Mouse (Mus musculus): ENCODE measurements at regions not wholly inside any gene's neighbourhood (a gene's known extent, or its start where the extent isn't known, plus 50 kb on each side); places are given as distances from the start of the nearest gene placed in this dataset.

DNA sequence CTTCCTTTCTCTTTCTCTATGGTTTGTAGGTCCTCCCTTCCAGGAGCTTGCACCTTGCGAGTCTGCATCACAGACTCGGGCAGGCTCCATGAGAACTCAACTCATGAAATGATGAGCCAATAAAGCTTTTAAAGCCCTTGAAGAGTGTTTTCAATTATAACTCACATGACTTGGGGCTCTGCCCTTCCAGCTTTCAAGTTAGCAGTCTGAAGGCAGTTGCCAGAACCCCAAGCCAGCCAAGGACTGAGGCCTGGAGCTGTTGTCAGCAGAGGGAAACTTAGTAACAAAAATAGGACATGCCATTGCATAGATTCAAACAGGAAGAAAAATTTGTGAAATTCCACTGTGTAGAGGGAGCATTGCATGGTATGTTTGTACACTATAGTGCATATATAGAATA, 169.3 kb downstream of the Mex3b start:
- WGBS: 88% methylated on average over 2 of the region's 2 CpGs
- no peak for DNase-seq (ENCODE audit: low spot score)
- Histone ChIP-seq H3K36me3 (no peaks in the 10 kb centered on the region), H3K9me3 (no peaks in the 10 kb centered on the region), H3K27me3 (ENCODE audit: insufficient read depth, poor library complexity, severe bottlenecking) (no peaks in the 10 kb centered on the region), H3K27ac (no peak overlapping the region), H3K4me3 (no peak overlapping the region), H3K4me1 (peaks cover 4% of the 10 kb centered on the region; the same call in 1 of the 2 replicates)

DNA sequence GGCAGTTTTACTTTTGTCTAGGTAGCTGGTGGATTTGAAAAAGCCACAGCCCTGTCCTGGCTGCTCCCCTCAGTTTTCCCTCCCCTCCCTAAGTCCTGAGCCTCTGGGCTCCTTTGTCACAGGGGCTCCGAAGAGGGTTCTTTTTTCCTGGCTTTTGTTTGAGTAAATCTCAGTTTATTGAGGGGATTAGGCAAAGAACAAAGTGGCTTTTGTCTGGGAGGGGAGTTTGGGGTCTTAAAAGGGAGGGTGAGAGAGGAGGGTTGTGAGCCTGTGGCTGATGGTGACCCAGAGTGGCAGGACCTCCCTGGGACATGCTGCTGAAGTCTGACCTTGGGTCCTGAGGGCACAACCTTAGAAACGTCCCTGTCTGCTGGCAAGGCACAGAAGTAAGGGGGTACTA, 170.0 kb downstream of the Mex3b start:
- 9% methylated on average over 2 of the region's 2 CpGs for WGBS
- Histone ChIP-seq H3K36me3 (no peaks in the 10 kb centered on the region), H3K9me3 (no peaks in the 10 kb centered on the region), H3K27me3 (ENCODE audit: insufficient read depth, poor library complexity, severe bottlenecking) (no peaks in the 10 kb centered on the region), H3K4me1 (0 out of 2 replicates have a peak, but pooled peaks cover under 1% of the 10 kb centered on the region), H3K4me3 (no peak overlapping the region), H3K27ac (no peak overlapping the region)
- no peak for DNase-seq (ENCODE audit: low spot score)

DNA sequence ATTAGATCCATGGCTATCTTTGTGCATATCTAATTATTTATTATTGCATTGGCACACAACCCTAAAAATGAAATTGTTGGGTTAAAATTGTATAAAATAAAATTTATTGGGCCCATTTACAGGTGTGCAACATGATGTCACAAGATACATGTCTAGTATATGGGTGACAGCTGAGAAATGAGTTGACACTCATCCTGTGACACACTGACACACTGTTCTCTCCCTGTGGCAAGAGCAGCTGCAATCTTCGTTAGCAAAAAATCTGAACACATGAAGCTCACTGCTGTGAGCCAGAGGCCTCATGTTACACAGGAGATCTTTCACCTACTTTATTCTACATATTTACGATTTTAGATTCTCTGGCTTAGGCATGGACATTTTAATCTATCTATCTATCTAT, 170.6 kb downstream of the Mex3b start:
- H3K27me3 ChIP-seq (ENCODE audit: insufficient read depth, poor library complexity, severe bottlenecking): no peaks in the 10 kb centered on the region
- H3K36me3 ChIP-seq: no peaks in the 10 kb centered on the region
- DNase-seq (ENCODE audit: low spot score): no peak
- no peaks in the 10 kb centered on the region for H3K4me1 ChIP-seq
- H3K4me3 ChIP-seq: no peak overlapping the region
- no peak overlapping the region for H3K27ac ChIP-seq
- no peaks in the 10 kb centered on the region for H3K9me3 ChIP-seq
- 68% methylated on average over 2 of the region's 2 CpGs for whole genome bisulfite sequencing

DNA sequence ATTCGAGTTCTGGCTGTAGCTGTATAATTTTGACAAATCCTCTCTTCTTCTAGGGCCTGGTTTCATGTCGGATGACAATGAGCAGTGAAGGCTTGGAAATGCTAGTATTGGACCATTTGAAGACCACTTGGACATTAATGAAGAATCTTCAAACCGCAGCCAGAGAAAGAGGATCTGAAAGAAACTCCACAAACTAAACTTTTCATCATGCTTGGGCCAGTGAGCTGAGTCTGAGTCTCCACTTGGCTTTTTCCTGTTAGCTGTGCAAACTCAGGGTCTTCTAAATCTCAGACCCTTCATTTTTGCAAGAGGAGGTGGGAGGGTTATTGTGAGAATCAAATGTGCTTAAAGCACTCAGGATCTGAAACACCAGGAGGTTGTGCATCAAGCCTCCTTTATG, 176.6 kb downstream of the Mex3b start:
- Histone ChIP-seq H3K36me3 (no peaks in the 10 kb centered on the region), H3K4me3 (no peak overlapping the region), H3K27ac (no peak overlapping the region), H3K9me3 (no peaks in the 10 kb centered on the region), H3K4me1 (no peaks in the 10 kb centered on the region), H3K27me3 (ENCODE audit: insufficient read depth, poor library complexity, severe bottlenecking) (no peaks in the 10 kb centered on the region)
- DNase-seq (ENCODE audit: low spot score): no peak
- 83% methylated on average over 3 of the region's 3 CpGs for WGBS

DNA sequence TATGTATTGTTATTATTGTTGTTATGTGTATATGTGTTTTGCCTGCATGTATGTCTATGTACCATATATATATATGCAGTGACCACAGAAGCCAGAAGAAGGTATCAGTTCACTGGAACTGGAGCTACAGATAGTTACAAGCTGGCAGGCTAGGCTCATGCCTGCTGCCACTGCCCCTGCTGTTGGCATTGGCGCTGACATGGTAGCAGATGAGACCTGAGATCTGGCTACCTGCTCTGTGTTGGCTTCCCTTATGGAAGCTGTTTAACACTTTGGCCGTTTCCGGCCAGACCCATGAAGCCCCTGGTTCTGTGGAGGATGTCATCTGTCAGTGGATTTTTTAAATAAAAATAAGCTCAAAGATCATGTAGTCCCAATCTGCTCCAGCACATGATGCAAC, 178.1 kb downstream of the Mex3b start:
- H3K4me1 ChIP-seq: no peaks in the 10 kb centered on the region
- no peak for DNase-seq (ENCODE audit: low spot score)
- 90% methylated on average over 3 of the region's 3 CpGs for WGBS
- H3K27ac ChIP-seq: no peak overlapping the region
- H3K4me3 ChIP-seq: no peak overlapping the region
- no peaks in the 10 kb centered on the region for H3K36me3 ChIP-seq
- H3K27me3 ChIP-seq (ENCODE audit: insufficient read depth, poor library complexity, severe bottlenecking): no peaks in the 10 kb centered on the region
- H3K9me3 ChIP-seq: no peaks in the 10 kb centered on the region

DNA sequence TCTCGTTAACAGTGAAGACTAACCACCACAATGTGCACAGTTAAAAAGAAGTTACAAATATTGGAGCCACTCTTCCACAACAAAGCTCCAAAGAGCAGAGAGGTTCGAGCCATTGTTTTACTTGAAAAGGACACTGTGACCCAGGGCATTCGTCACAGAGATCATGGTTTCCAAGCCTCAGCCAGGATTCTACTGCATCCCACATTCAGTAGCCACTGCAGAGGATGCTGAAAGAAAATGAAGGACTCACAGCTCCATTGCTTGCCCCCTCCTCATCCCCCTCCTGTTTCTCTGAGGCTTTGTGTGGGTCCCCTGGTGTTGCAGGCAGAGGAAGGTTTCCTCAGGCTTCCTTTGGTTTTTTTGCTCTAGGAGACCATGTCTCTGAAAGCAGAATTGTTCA, 182.9 kb downstream of the Mex3b start:
- H3K36me3 ChIP-seq: no peaks in the 10 kb centered on the region
- H3K27me3 ChIP-seq (ENCODE audit: insufficient read depth, poor library complexity, severe bottlenecking): no peaks in the 10 kb centered on the region
- 70% methylated on average over 3 of the region's 3 CpGs for WGBS
- no peak overlapping the region for H3K4me3 ChIP-seq
- H3K27ac ChIP-seq: no peak overlapping the region
- no peaks in the 10 kb centered on the region for H3K9me3 ChIP-seq
- H3K4me1 ChIP-seq: no peaks in the 10 kb centered on the region
- DNase-seq (ENCODE audit: low spot score): no peak

DNA sequence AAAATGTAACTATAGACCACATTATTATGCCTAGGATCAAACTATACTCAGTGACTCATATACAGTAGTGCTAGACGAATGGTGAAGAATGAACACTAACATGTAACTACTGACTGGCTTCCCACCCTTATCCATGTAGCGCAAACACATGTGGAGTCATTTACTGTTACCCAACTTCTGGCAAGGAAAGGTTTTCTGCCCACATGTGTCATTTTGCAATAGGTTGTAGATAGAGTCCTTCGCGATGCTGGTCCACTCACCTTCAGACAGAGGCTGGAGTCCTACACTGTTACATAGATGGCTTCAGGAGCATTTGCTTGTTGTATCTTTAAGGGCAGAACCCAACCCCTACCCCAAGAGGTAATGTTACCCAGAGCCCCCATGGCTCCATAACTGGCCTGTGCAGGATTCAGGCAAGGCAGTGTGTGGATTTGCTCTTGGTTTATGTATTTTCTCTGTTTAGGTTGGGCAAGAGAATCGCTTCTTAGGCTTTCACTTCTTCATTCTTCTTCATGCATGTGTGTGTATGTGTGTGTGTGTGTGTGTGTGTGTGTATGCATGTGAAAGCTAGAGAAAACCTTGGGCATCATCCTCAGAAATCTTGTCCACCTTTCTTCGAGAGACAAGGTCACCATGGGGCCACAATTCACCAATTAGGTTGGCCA, 183.8 kb downstream of the Mex3b start:
- Histone ChIP-seq H3K4me1 (0 out of 2 replicates have a peak, but pooled peaks cover under 1% of the 10 kb centered on the region), H3K9me3 (no peaks in the 10 kb centered on the region), H3K27ac (no peak overlapping the region), H3K4me3 (no peak overlapping the region), H3K27me3 (ENCODE audit: insufficient read depth, poor library complexity, severe bottlenecking) (no peaks in the 10 kb centered on the region), H3K36me3 (no peaks in the 10 kb centered on the region)
- DNase-seq (ENCODE audit: low spot score): peak; percentile 55
- WGBS: 92% methylated on average over 6 of the region's 6 CpGs

DNA sequence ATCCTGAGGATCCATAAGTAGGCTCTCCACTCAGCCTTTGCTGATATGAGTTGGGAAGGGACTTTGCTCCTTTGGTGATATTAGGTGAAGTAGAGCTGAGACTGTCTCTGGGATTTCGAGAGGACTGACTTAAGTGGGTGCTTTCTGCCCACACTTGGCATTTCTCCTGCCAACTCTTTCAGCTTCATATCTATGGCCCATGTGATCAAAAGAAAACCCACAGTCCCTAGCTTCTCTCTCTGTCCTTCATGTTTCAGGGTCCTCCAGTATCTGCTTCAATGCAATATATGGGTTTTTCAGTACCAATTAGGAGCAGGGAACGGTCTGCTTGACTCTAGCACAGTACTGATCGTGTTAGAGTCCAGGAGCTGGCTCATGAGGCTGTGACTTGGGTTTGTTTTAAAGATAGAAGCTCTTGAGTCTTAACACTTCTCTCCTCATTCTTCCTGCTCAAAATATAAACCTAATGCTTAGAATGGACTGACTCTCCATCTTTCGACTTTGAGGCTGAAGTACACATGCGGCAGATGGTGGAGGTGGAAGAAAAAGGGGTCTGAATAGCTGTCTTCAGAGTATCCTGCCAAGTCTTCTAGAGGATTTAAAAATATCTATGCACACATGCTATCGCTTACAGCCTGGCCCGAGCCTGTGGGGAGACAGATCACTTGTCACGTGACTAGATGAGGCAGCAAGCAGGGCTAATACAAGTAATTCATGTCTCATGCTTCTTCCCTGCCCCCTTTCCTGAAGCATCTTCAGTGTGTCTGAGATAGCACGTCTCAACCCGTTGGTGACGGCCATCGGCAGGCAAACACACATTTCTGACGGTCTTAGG, 189.2 kb downstream of the Mex3b start:
- H3K27ac ChIP-seq: no peak overlapping the region
- no peaks in the 10 kb centered on the region for H3K27me3 ChIP-seq (ENCODE audit: insufficient read depth, poor library complexity, severe bottlenecking)
- no peaks in the 10 kb centered on the region for H3K9me3 ChIP-seq
- no peaks in the 10 kb centered on the region for H3K36me3 ChIP-seq
- H3K4me1 ChIP-seq: peaks cover 16% of the 10 kb centered on the region; the same call in 1 of the 2 replicates
- WGBS: 73% methylated on average over 13 of the region's 13 CpGs
- DNase-seq (ENCODE audit: low spot score): peak; percentile 60
- H3K4me3 ChIP-seq: no peak overlapping the region

DNA sequence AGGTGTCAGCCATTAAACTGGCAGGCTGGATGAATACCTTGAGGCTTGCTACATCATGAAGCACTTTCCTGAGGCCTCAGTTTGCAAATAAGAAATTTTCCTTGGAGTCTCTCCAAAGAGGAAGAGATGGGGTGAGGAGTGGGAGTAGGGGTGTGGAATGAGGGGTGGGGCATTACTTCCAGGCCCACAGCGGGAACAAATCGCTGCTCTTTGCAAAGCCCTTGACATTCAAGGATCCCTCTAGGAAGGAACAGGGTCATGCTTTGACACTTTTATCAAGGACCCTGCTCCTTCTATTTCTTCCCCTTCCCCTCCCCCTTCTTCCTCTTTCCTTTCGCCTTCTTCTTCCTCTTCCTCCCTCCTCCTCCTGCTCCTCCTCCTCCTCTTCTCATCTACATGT, 193.2 kb downstream of the Mex3b start:
- peaks cover 16% of the 10 kb centered on the region; the same call in 1 of the 2 replicates for H3K4me1 ChIP-seq
- H3K4me3 ChIP-seq: no peak overlapping the region
- WGBS: 53% methylated on average over 3 of the region's 3 CpGs
- no peaks in the 10 kb centered on the region for H3K9me3 ChIP-seq
- no peak overlapping the region for H3K27ac ChIP-seq
- no peaks in the 10 kb centered on the region for H3K27me3 ChIP-seq (ENCODE audit: insufficient read depth, poor library complexity, severe bottlenecking)
- no peak for DNase-seq (ENCODE audit: low spot score)
- H3K36me3 ChIP-seq: no peaks in the 10 kb centered on the region

DNA sequence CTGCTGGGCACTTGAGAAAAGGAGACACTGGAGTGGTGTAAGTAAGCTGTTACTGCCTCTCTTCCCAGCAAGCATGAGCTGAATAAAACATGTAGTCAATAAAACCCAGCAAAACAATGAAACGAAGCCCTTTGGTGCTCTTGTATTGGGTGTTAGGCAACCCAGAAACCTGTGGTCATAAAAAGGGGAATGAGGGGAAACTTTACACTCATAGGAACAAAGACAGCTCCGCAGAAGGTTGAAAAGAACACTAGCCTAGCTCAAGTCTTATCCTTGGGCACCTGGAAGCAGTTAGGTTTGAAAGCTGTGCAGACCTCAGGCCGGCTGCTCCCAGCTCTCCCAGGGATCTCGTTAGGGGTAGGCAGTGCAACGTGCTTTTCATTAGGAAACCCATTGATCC, 193.6 kb downstream of the Mex3b start:
- 55% methylated on average over 5 of the region's 5 CpGs for WGBS
- H3K4me3 ChIP-seq: no peak overlapping the region
- no peaks in the 10 kb centered on the region for H3K27me3 ChIP-seq (ENCODE audit: insufficient read depth, poor library complexity, severe bottlenecking)
- H3K27ac ChIP-seq: no peak overlapping the region
- peaks cover 16% of the 10 kb centered on the region; the same call in 1 of the 2 replicates for H3K4me1 ChIP-seq
- H3K9me3 ChIP-seq: no peaks in the 10 kb centered on the region
- H3K36me3 ChIP-seq: no peaks in the 10 kb centered on the region
- no peak for DNase-seq (ENCODE audit: low spot score)

DNA sequence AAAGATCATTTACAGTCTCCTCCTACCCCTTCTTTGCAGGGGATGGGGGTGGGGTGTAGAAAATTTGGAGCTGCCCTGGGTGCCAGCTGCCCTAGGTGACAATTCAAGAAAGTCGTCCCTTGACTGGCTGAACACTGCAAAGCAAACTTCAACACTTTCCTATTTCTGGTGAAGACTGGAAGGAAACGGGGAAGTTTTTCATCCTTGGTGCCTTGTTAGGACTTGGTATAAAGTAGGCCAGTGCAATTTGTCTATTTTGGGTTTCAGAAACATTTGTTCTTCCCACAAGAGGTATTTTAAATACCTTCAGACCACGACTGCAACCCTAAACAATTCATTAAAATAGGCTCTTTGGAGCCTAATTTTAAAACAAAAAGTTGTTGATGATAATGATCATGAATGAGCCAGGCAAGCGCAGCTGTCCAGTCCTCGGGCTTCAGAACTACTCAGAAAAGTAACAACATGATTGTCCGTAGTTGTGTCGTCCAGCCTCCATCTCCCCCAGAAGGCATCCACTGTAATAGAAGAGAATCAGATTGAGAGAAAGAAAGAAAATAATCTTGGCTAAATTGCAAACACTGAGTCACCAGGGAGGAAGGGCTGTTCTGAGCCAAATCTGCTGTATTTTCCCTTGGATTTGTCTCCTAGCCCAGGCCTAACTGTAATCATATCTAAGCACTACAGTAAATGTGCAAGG, 194.2 kb downstream of the Mex3b start:
- peaks cover 12% of the 10 kb centered on the region; the same call in 1 of the 2 replicates for H3K4me1 ChIP-seq
- WGBS: 74% methylated on average over 7 of the region's 7 CpGs
- H3K27ac ChIP-seq: no peak overlapping the region

DNA sequence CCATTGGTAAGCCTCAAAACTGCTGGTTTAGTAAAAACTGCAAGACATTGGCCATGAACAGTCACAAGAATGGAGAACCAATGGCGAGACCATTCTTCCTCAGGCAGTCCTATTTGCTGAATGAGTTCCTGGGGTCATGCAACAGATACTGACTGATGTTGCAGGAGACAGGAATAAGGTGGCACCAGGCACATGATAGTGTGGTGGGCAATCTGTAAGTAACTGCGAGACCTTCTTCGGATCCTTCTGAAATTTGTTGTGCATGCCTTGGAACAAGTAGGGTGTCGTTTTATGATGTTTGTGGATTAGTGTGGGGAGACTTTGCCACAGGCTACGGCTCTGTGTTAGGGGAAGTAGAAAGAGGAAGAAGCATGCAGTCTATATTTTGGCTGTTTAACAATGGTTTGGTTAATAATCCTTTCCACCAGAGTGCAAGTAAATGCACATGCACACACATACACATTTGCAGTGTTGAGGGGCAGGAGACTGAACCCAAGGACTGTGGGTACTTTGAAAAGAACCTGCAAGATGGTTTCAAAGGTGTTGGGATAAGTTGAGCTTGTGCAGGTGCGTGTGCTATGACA, 194.9 kb downstream of the Mex3b start:
- Histone ChIP-seq H3K4me3 (no peak overlapping the region), H3K9me3 (no peaks in the 10 kb centered on the region), H3K27ac (no peak overlapping the region), H3K36me3 (no peaks in the 10 kb centered on the region), H3K27me3 (ENCODE audit: insufficient read depth, poor library complexity, severe bottlenecking) (no peaks in the 10 kb centered on the region), H3K4me1 (0 out of 2 replicates have a peak, but pooled peaks cover 8% of the 10 kb centered on the region)
- DNase-seq (ENCODE audit: low spot score): peak; percentile 46
- WGBS: 89% methylated on average over 6 of the region's 6 CpGs

More for the DNA sequence above, 194.2 kb downstream of the Mex3b start:
- DNase-seq (ENCODE audit: low spot score): no peak
- H3K9me3 ChIP-seq: no peaks in the 10 kb centered on the region
- H3K4me3 ChIP-seq: no peak overlapping the region
- no peaks in the 10 kb centered on the region for H3K27me3 ChIP-seq (ENCODE audit: insufficient read depth, poor library complexity, severe bottlenecking)
- no peaks in the 10 kb centered on the region for H3K36me3 ChIP-seq

All from heart, embryonic 10.5 days (tissue).